Mouse (Mus musculus) heart, postnatal 0 days (tissue): ENCODE results near the gene Tulp1. TPM values are rescaled to one million over a fixed set of nuclear protein-coding genes. Genes with fewer than 3 reads are reported as not detected.

ENCODE experiments used
- ATAC-seq: fragments of 200-750 bp; cut with Nextera tagmentation; 2 replicates; pipeline ENCODE4 v1.8.0; 2017; ENCODE audit warnings: low read depth, moderate number of reproducible peaks, moderate library complexity; ENCODE audit not compliant: insufficient read depth
- DNase-seq: peaks from one replicate; pipeline ENCODE4 v3.0.0-alpha.2; 2016; ENCODE audit warnings: low spot score
- H3K27ac ChIP-seq: fragments of 300-500 bp; sonication (generic); 2 replicates; pipeline ENCODE4 v1.5.1; 2014; ENCODE audit warnings: low read depth, mild to moderate bottlenecking
- H3K27me3 ChIP-seq: fragments of 300-500 bp; sonication (generic); 2 replicates; pipeline ENCODE4 v1.6.1; 2014; ENCODE audit warnings: low read length, mixed read lengths; ENCODE audit not compliant: control insufficient read depth, insufficient read depth
- H3K36me3 ChIP-seq: fragments of 300-500 bp; sonication (generic); replicated peaks from 2 replicates; pipeline ENCODE4 v1.6.1; 2014; ENCODE audit warnings: low read length, mixed read lengths; ENCODE audit not compliant: control insufficient read depth, insufficient read depth
- H3K4me1 ChIP-seq: fragments of 300-500 bp; sonication (generic); 2 replicates; pipeline ENCODE4 v1.6.1; 2014; ENCODE audit warnings: antibody characterized with exemption; ENCODE audit not compliant: control insufficient read depth, insufficient read depth
- H3K4me2 ChIP-seq: fragments of 300-500 bp; sonication (generic); 2 replicates; pipeline ENCODE4 v1.6.1; 2014; ENCODE audit warnings: low read depth, mild to moderate bottlenecking, low read length, moderate library complexity
- H3K4me3 ChIP-seq: fragments of 300-500 bp; sonication (generic); 2 replicates; pipeline ENCODE4 v1.5.1; 2014; ENCODE audit warnings: low read depth, low read length
- H3K9ac ChIP-seq: fragments of 300-500 bp; sonication (generic); replicated peaks from 2 replicates; pipeline ENCODE4 v1.6.1; 2014; ENCODE audit warnings: low read depth, low read length, mixed read lengths
- H3K9me3 ChIP-seq: fragments of 300-500 bp; sonication (generic); replicated peaks from 2 replicates; pipeline ENCODE4 v1.6.1; 2016; ENCODE audit warnings: low read length; ENCODE audit not compliant: control insufficient read depth
- CTCF ChIP-seq: IDR thresholded peaks from 2 replicates; pipeline ENCODE4 v1.5.1; 2016; ENCODE audit warnings: antibody characterized with exemption, control low read depth, low read depth
- EP300 ChIP-seq: IDR thresholded peaks from 2 replicates; pipeline ENCODE4 v1.6.1; 2016; ENCODE audit warnings: antibody characterized with exemption, low read depth
- WGBS: fragments of 180-500 bp; shearing (Covaris S2); extraction: QIAGEN DNeasy Blood & Tissue Kit; methylation state at CpG from one replicate; pipeline ENCODE4 v1.1.7; 2014; 5-methylcytosine and 5-hydroxymethylcytosine counted together
- polyA plus RNA-seq: library from polyadenylated mRNA; unstranded; fragments of >200 nt; fragmentation: Nextera tagmentation; extraction: Ambion mirVana; gene quantifications from 2 replicates; pipeline ENCODE4 v1.2.1, GENCODE M21; 2015
- total RNA-seq: library from RNA; depleted of rRNA; stranded (reverse); fragments of >200 nt; gene quantifications from 2 replicates; pipeline ENCODE4 v1.2.3, GENCODE M21; 2014; ENCODE audit warnings: low replicate concordance

Tulp1 gene
- total and polyA plus RNA-seq, 2 experiments from 2014 or later, result 0.61 to 1.3 TPM

GRCm38 (mm10) chr17:28391568-28392432 lies 26.8 kb upstream of the Tulp1 start:
- Histone ChIP-seq H3K9ac (no peak overlapping the region), H3K4me1 (no peaks in the 10 kb centered on the region), H3K36me3 (0 out of 2 replicates have a peak, but pooled peaks cover 3% of the 10 kb centered on the region), H3K4me3 (no peak overlapping the region), H3K27me3 (peaks cover 17% of the 10 kb centered on the region; the same call in 1 of the 2 replicates), H3K27ac (no peak overlapping the region), H3K9me3 (no peaks in the 10 kb centered on the region), H3K4me2 (peak overlapping the region; percentile 18; the same call in 1 of the 2 replicates)
- WGBS, result 10% methylated on average over 23 of the region's 25 CpGs
- no peak for TF ChIP-seq CTCF
- TF ChIP-seq EP300, result no peak
- DNase-seq, result no peak
- ATAC-seq, result no peak

DNA sequence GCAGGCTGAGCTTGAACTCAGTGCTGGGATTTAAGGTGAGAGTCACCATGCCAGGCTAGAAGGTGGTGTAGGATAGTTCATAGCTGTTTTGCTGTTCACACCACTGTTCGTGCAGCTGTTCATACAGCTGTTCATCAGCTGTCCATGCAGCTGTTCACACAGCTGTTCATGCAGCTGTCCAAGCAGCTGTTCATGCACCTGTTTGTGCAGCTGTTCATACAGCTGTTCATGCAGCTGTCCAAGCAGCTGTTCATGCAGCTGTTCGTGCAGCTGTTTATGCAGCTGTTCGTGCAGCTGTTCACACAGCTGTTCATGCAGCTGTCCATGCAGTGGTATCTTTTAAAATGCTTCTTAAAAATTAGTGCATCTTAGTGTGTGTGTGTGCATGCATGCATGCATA lies 23.5 kb upstream of the Tulp1 start:
- 66% methylated on average over 3 of the region's 3 CpGs for WGBS

DNA sequence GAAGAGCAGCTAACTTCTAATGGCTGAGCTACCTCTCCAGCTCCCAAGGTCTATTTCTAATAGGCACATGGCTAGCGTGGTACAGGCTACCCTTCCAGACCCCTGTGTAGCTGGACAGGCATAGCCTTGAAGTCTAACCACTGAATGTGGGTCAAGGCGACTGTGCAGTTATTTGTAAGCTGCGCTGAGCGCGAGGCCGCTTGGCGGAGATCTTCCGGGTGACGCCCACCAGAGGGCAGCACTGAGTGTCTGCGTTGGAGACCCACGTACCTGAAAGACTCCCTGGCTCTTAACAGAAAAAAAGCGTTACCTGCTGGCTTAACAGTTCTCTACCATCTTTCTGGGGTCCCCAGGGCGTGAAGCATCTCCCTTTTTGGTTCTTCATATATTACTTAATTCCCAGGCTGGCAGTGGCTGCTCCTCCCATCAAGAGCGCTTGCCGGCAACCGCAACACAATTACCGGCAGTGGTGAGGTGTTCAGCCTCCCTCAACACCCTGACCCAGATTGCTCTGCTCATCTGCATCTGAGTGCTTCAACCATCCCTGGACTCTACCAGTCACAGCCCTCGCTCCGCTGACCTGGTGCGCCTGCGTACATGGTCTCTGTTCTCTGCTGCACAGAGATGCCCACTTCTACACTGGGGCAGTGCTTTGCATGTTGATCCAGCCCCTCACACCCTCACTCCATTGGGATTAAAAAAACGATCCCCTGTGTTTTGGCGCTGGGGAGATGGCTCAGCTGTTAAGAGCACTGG lies 21.3 kb upstream of the Tulp1 start:
- Histone ChIP-seq H3K27ac (no peak overlapping the region), H3K4me1 (no peaks in the 10 kb centered on the region), H3K9me3 (no peaks in the 10 kb centered on the region), H3K9ac (no peak overlapping the region), H3K4me2 (peak overlapping the region; percentile 36), H3K36me3 (no peaks in the 10 kb centered on the region), H3K4me3 (no peak overlapping the region; the same call in 1 of the 2 replicates), H3K27me3 (peaks cover 22% of the 10 kb centered on the region; the same call in 1 of the 2 replicates)
- 6% methylated on average over 23 of the region's 23 CpGs for WGBS
- ATAC-seq, result 0 out of 2 replicates have a peak, but pooled peaks have one; percentile 27
- peak; percentile 74 for DNase-seq
- TF ChIP-seq CTCF (peak; percentile 83), EP300 (no peak)

More for the DNA sequence above, 23.5 kb upstream of the Tulp1 start:
- Histone ChIP-seq H3K36me3 (no peaks in the 10 kb centered on the region), H3K4me2 (no peak overlapping the region), H3K9me3 (no peaks in the 10 kb centered on the region), H3K27me3 (peaks cover 22% of the 10 kb centered on the region; the same call in 1 of the 2 replicates), H3K4me3 (no peak overlapping the region), H3K9ac (no peak overlapping the region), H3K27ac (no peak overlapping the region), H3K4me1 (no peaks in the 10 kb centered on the region)
- DNase-seq, result no peak
- TF ChIP-seq CTCF (no peak), EP300 (no peak)
- no peak for ATAC-seq

DNA sequence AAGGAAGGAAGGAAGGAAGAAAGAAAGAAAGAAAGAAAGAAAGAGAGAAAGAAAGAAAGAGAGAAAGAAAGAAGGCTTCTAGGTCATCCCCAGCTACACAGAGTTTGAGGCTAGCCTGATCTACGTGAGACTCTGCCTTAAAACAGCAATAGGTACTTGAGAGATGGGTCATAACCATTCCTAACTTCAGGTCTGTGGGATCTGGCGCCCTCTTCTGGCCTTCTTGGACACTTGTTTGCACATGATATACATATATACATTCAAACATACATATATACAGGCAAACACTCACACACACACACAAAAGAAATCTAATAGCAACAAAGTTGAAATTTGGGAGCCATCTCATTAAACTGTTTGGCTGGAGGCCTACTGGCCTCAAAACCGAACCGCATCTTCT lies 19.3 kb upstream of the Tulp1 start:
- H3K36me3 ChIP-seq, result no peaks in the 10 kb centered on the region
- no peak overlapping the region for H3K4me3 ChIP-seq
- H3K9me3 ChIP-seq, result no peaks in the 10 kb centered on the region
- no peak overlapping the region for H3K4me2 ChIP-seq
- H3K4me1 ChIP-seq, result no peaks in the 10 kb centered on the region
- WGBS, result 59% methylated on average over 4 of the region's 4 CpGs
- H3K27me3 ChIP-seq, result peaks cover 22% of the 10 kb centered on the region; the same call in 1 of the 2 replicates
- DNase-seq, result no peak
- no peak for TF ChIP-seq EP300
- peak; percentile 25 for TF ChIP-seq CTCF
- no peak overlapping the region for H3K27ac ChIP-seq
- no peak for ATAC-seq
- H3K9ac ChIP-seq, result no peak overlapping the region

DNA sequence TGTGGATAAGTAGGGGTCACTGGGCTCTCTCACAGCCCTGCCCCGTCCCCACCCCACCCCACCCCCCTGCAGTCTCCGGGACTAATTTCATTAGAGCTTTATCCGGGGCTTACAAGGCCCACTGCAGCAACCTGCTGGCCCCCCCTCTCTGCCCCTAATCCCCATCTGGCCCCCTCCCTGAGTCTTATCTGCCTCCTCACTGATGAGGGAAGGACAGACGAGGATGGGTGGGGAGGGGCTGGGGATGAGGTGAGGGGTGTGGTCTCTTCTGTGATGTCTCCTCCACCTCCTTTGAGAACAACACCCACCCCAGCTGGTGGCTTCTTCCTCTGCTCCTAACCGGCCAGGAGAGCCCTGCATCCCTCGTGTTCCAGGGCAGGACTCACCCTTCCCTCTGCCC lies 15.2 kb upstream of the Tulp1 start:
- no peak for DNase-seq
- 5% methylated on average over 6 of the region's 6 CpGs for WGBS
- H3K9me3 ChIP-seq, result no peaks in the 10 kb centered on the region
- no peak for ATAC-seq
- H3K4me1 ChIP-seq, result no peaks in the 10 kb centered on the region
- no peaks in the 10 kb centered on the region for H3K36me3 ChIP-seq
- no peak overlapping the region for H3K4me2 ChIP-seq
- H3K9ac ChIP-seq, result no peak overlapping the region
- no peak overlapping the region for H3K4me3 ChIP-seq
- TF ChIP-seq EP300 (no peak), CTCF (no peak)
- H3K27ac ChIP-seq, result no peak overlapping the region
- peaks cover 13% of the 10 kb centered on the region for H3K27me3 ChIP-seq
